Mouse (Mus musculus) kidney, adult 8-10 months (tissue): Measurements from ENCODE around the gene Anapc1.

ENCODE experiments used
- DNase-seq, 2 experiments: peaks; one replicate each; pipeline ENCODE4 v3.0.0; 2022

The Anapc1 gene

DNA sequence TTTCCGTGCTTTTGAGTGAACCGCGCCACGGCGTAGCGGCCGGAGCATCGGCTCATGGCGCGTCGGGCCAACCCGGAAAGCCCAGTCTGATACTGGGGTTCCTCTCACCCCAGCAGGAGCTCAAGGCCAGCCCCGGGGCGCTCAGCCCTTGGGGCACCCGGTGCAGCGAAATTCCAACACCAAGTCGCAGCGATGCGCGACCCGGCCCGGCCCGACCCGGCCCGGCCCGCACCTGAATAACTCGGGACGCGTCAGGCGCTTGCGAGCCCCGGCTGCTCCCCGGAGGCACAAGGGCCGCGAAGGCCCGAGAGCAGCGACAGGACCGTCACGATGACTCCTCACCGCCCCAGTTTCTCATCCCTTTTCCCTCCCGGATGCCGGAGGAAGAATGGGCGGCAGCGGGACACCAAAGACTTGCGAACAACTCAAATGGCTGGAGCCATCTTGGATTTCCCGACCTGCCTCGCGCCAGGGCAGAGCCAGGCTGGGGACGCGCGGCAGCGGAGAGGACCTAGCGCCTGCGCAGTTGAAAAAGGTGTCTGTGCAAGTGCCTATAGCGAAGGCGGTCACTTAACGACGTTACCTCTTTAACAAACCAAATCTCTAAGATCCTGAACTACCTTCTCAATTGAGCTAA, at the start of gene Anapc1:
Gene Anapc1 (minus strand): TSS at position 471 of the 637 bp plus-strand sequence.
- DNase-seq, result peak; percentile 87 to 88

GRCm38 (mm10) chr2:128735089-128735488, 47.9 kb upstream of the Anapc1 start:
- DNase-seq, result no peak

GRCm38 (mm10) chr2:128731951-128732350, 44.8 kb upstream of the Anapc1 start:
- DNase-seq, result no peak

DNA sequence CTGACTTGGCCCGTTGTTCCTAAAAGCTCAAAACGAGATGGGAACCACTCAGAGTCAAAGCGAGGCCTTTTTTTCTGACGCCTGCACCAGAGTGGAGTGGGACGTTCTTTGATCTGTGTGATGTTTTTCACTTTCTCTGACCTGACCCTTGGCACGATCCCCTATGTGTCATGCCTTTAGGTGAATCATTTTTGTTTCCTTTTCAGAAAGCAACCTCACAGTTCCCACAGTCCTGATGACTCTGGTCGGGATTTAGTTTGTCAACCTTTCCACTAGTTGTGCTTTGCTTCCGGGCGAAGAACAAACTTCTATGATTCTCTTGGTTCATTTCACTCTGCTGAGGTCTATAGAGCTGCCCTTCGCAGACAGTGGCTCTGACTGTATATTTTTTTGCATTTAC, 44.3 kb upstream of the Anapc1 start:
- DNase-seq, result no peak

DNA sequence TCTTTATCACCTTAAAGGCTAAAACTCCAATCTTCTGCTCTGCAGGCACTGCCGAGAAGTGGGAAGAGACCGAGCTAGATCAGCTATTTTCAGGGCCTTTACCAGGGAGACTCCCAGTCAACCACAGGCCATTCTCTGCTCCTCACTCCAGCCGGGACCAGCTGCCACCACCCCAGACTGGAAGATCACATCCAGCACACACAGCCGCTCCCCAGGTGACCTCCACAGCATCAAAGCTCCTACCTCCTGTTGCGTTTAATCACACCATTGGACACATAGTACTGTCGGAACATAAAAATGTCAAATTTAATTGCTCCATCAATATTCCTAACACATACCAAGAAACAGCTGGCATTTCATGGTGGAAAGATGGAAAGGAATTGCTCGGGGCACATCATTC, 42.0 kb upstream of the Anapc1 start:
- DNase-seq, result no peak

DNA sequence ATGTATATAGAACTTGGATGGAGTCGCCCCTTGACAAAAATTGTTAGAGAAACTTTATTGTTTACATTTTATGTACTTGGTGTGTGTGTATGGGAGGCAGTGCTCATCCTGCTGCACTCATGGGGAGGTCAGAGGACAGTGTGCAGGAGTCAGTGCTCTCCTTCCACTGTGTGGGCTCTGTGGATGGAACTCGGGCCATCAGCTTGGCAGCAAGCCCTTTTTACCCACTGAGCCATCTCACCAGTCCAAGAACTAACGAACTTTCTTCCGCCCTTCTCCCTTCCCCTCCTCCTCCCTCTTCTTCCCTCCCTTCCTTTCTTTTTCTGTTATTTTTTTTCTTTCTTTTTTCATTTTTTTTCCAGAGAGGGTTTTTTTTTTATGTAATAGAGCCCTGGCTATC, 40.9 kb upstream of the Anapc1 start:
- peak; percentile 36 to 39 for DNase-seq

GRCm38 (mm10) chr2:128727552-128727951, 40.4 kb upstream of the Anapc1 start:
- no peak for DNase-seq

DNA sequence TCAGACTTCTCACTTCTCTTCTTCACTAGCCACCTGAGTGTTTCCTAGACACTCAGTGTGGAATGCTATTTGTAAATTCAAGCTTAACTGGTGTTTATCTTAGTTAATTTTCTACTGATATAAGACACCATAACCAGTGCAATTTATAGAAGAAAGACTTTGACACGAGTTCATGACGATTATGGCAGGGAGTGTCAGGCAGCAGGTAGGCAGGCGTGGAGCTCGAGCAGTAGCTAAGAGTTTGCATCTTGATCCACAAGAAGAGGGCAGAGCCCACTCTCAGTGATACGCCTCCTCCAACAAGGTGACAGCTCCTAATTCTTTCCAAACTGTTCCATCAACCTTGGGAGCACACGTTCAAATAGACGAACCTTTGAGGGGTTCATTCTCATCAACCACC, 39.4 kb upstream of the Anapc1 start:
- DNase-seq, result no peak

DNA sequence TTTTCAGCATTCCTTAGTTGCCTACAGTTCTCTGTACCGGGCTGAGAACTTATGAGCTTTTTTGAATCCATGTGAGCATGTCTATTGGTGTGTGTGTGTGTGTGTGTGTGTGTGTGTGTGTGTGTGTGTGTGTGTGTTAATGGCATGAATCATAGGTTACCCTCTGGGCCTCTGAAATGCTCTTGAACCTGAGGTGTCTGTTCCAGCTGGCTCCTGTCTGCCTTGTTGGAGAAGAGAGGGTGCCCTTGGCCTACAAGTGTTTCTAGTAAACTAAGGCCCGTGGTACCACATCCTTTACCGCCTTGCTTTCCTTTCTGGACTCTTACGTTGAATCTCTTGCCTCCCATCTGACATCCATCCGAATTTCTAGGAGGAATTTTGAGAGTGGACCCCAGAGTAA, 38.9 kb upstream of the Anapc1 start:
- no peak for DNase-seq

GRCm38 (mm10) chr2:128722106-128722710, 35.0 kb upstream of the Anapc1 start:
- no peak for DNase-seq

- no peak for DNase-seq
These were observed 32.2 kb upstream of the Anapc1 start for GRCm38 (mm10) chr2:128719380-128719779.

GRCm38 (mm10) chr2:128715979-128716378, 28.8 kb upstream of the Anapc1 start:
- peak; percentile 34 to 75 for DNase-seq

DNA sequence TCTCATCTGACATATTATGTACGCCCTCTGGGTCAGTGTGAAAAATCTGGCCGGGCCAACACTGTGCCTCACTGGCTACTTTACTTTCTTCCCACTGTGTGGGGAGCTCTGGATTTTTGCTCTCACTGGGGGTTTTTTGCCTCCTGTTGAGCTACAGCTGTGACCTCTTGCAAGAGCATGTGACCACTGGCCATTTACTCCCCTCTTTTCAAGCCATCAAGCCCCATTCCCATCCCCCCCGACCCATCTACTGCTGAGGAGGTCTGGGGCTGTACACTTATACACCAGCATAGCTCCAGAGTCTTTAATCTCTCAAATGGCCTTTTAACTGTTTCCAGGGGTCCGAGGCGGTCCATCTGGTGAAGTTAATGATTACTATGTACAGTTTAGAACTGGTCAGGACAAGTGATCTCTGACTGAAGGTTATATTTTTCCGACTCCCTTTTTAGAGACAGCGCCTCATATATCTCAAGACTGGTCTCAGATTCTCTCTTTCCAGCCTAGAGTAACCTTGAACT, 27.6 kb upstream of the Anapc1 start:
- peak; percentile 60 to 76 for DNase-seq

- peak; percentile 68 to 79 for DNase-seq
These were observed 26.4 kb upstream of the Anapc1 start for GRCm38 (mm10) chr2:128713548-128714003.

GRCm38 (mm10) chr2:128712940-128713339, 25.7 kb upstream of the Anapc1 start:
- no peak for DNase-seq

DNA sequence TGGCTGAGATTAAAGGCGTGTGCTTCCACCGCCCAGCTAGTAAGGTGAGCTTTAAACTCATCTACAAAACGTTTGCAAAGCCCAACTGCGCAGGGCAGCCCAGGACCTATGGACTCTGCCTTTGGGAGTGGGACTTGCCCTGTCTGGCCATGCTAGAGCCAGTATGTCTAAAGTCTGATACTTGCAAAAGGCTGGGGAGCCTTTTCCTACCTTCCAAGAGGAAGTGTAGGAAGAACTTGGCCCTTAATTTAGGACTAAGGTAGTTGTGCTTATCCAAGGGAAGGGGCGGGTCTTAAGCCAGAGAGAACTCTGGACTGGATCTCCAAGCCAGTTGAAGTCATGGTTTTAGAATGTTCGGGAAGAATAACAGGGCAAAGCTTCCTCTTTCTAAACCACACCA, 23.4 kb upstream of the Anapc1 start:
- peak; percentile 51 to 66 for DNase-seq

- DNase-seq, result no peak
These were observed 22.1 kb upstream of the Anapc1 start for GRCm38 (mm10) chr2:128709264-128709663.

DNA sequence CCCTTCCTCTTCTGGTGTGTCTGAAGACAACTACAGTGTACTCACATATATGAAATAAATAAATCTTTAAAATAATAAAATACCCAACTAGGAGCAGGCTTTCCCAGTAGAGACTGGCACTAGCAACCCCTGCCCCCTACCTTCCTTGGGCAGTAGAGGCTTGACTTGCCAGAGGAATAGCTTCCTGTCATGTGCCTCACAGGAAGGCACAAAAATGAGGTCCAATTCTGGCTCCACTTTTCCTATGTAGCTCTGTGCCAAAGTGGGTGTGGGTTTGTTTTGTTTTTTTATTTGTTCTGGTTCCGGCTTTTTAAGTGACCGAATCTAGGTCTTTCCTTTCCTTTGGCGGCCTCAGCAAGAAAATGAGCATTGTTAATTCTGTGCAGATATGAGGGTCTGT, 17.3 kb upstream of the Anapc1 start:
- peak; percentile 51 to 57 for DNase-seq

GRCm38 (mm10) chr2:128699201-128699885, 12.2 kb upstream of the Anapc1 start:
- DNase-seq, result peak; percentile 81 to 84

- peak; percentile 96 to 97 for DNase-seq
These were observed 11.5 kb upstream of the Anapc1 start, which contains the start of gene Mertk for GRCm38 (mm10) chr2:128698693-128699181. Gene Mertk (plus strand): TSS chr2:128698956.

DNA sequence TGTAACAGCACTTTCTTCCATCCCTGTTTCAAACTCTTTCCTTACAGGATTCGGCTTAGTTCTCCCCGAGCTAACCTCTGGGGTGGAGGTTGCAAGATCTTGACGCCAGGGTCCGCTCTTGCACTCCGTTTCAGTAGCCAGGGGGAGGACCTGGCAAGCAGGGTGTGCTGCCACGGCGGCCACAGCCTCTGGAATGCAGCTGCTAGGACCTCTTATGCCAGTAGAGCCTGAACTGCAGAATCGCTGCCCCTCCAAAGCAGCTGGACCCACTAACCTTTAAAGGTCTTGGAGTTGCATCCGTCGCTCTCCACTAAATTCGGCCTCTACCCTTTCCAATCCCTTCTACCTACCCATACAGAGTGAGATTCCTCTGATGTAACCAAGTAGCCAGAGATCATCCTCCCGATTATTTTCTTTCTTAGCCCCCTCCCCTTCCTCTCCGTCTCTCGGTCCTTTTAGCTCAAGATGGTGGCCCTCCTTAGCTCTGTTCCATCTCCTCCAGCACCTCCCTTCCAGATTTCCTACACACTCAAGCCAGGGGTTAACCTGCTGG, 11.0 kb upstream of the Anapc1 start:
- peak; percentile 89 to 90 for DNase-seq

GRCm38 (mm10) chr2:128697566-128697965, 10.4 kb upstream of the Anapc1 start:
- DNase-seq, result no peak

GRCm38 (mm10) chr2:128697047-128697446, 9.9 kb upstream of the Anapc1 start:
- DNase-seq, result no peak
